Mouse (Mus musculus): ENCODE results near the gene 9130213A22Rik. TPM values are rescaled to one million over a fixed set of nuclear protein-coding genes. Genes with fewer than 3 reads are reported as not detected.
A peak's percentile ranks its signal among the peaks of the same experiment; 100 is the strongest.

9130213A22Rik gene
- polyA plus RNA-seq, 2 experiments = 0.41 to 1.1 TPM

GRCm38 (mm10) chr11:69088103-69088855 is 34.1 kb downstream of the 9130213A22Rik start, which contains the start of gene Vamp2:
Gene Vamp2 (plus strand): TSS chr11:69088490.
- DNase-seq (ENCODE audit: low spot score) (peak; percentile 86), ATAC-seq (ENCODE audit: low FRiP score, low read depth) (peak; percentile 90)
- H3K36me3 ChIP-seq (ENCODE audit: control insufficient read depth, insufficient read depth, low read length) = peaks cover 35% of the 10 kb centered on the region
- peaks cover 19% of the 10 kb centered on the region for H3K4me1 ChIP-seq (ENCODE audit: control insufficient read depth, insufficient read depth, low read length)
- H3K9ac ChIP-seq (ENCODE audit: low read depth, low read length, severe bottlenecking) = peak within 1 kb of the TSS; percentile 99
- TF ChIP-seq POLR2A (IDR thresholded peaks at IDR 0.05; ENCODE audit: borderline replicate concordance, extremely low read depth, insufficient read depth, insufficient read length) = 0 out of 2 replicates have a peak, but pooled peaks have one; percentile 8
- H3K27ac ChIP-seq (replicated peaks; ENCODE audit: low read depth, low read length) = peak within 1 kb of the TSS; percentile 87
- peak within 1 kb of the TSS; percentile 99 for H3K4me3 ChIP-seq (replicated peaks; ENCODE audit: low read length)
- 1% methylated on average over 41 of the region's 67 CpGs for WGBS
- no peaks in the 10 kb centered on the region for H3K27me3 ChIP-seq (ENCODE audit: control insufficient read depth, insufficient read depth, low read length)
- no peaks in the 10 kb centered on the region for H3K9me3 ChIP-seq (ENCODE audit: control insufficient read depth, low read length)
- H3K4me2 ChIP-seq (replicated peaks; ENCODE audit: low read depth, low read length, severe bottlenecking) = peak within 1 kb of the TSS; percentile 90

GRCm38 (mm10) chr11:69087597-69087996 is 34.8 kb downstream of the 9130213A22Rik start:
- no peak for DNase-seq (ENCODE audit: low spot score)
- Histone ChIP-seq H3K27ac (replicated peaks; ENCODE audit: low read depth, low read length) (no peak overlapping the region; the same call in 1 of the 2 replicates), H3K9me3 (ENCODE audit: control insufficient read depth, low read length) (no peaks in the 10 kb centered on the region), H3K36me3 (ENCODE audit: control insufficient read depth, insufficient read depth, low read length) (peaks cover 32% of the 10 kb centered on the region), H3K27me3 (ENCODE audit: control insufficient read depth, insufficient read depth, low read length) (no peaks in the 10 kb centered on the region), H3K4me3 (replicated peaks; ENCODE audit: low read length) (no peak overlapping the region), H3K4me1 (ENCODE audit: control insufficient read depth, insufficient read depth, low read length) (peaks cover 19% of the 10 kb centered on the region), H3K4me2 (replicated peaks; ENCODE audit: low read depth, low read length, severe bottlenecking) (peak overlapping the region; percentile 90), H3K9ac (ENCODE audit: low read depth, low read length, severe bottlenecking) (peak overlapping the region; percentile 99; the same call in 1 of the 2 replicates)
- WGBS = 56% methylated on average over 2 of the region's 2 CpGs
- no peak for ATAC-seq (ENCODE audit: low FRiP score, low read depth)
- no peak for TF ChIP-seq POLR2A (IDR thresholded peaks at IDR 0.05; ENCODE audit: borderline replicate concordance, extremely low read depth, insufficient read depth, insufficient read length)

GRCm38 (mm10) chr11:69087082-69087481 is 35.3 kb downstream of the 9130213A22Rik start:
- WGBS = 31% methylated on average over 4 of the region's 4 CpGs
- Histone ChIP-seq H3K4me1 (ENCODE audit: control insufficient read depth, insufficient read depth, low read length) (peaks cover 19% of the 10 kb centered on the region), H3K27ac (replicated peaks; ENCODE audit: low read depth, low read length) (no peak overlapping the region; the same call in 1 of the 2 replicates), H3K9me3 (ENCODE audit: control insufficient read depth, low read length) (no peaks in the 10 kb centered on the region), H3K4me3 (replicated peaks; ENCODE audit: low read length) (no peak overlapping the region), H3K27me3 (ENCODE audit: control insufficient read depth, insufficient read depth, low read length) (no peaks in the 10 kb centered on the region), H3K36me3 (ENCODE audit: control insufficient read depth, insufficient read depth, low read length) (peaks cover 26% of the 10 kb centered on the region), H3K4me2 (replicated peaks; ENCODE audit: low read depth, low read length, severe bottlenecking) (no peak overlapping the region), H3K9ac (ENCODE audit: low read depth, low read length, severe bottlenecking) (no peak overlapping the region)
- ATAC-seq (ENCODE audit: low FRiP score, low read depth) = no peak
- TF ChIP-seq POLR2A (IDR thresholded peaks at IDR 0.05; ENCODE audit: borderline replicate concordance, extremely low read depth, insufficient read depth, insufficient read length) = no peak
- no peak for DNase-seq (ENCODE audit: low spot score)

- Histone ChIP-seq H3K4me1 (ENCODE audit: control insufficient read depth, insufficient read depth, low read length) (peaks cover 19% of the 10 kb centered on the region), H3K27me3 (ENCODE audit: control insufficient read depth, insufficient read depth, low read length) (no peaks in the 10 kb centered on the region), H3K9ac (ENCODE audit: low read depth, low read length, severe bottlenecking) (no peak overlapping the region), H3K36me3 (ENCODE audit: control insufficient read depth, insufficient read depth, low read length) (peaks cover 20% of the 10 kb centered on the region), H3K4me3 (replicated peaks; ENCODE audit: low read length) (no peak overlapping the region), H3K4me2 (replicated peaks; ENCODE audit: low read depth, low read length, severe bottlenecking) (no peak overlapping the region), H3K27ac (replicated peaks; ENCODE audit: low read depth, low read length) (no peak overlapping the region), H3K9me3 (ENCODE audit: control insufficient read depth, low read length) (no peaks in the 10 kb centered on the region)
- ATAC-seq (ENCODE audit: low FRiP score, low read depth) (no peak), DNase-seq (ENCODE audit: low spot score) (no peak)
- TF ChIP-seq POLR2A (IDR thresholded peaks at IDR 0.05; ENCODE audit: borderline replicate concordance, extremely low read depth, insufficient read depth, insufficient read length) = no peak
- 56% methylated on average over 6 of the region's 6 CpGs for WGBS
Observed at GRCm38 (mm10) chr11:69086390-69086789, 36.0 kb downstream of the 9130213A22Rik start.

GRCm38 (mm10) chr11:69085608-69086007 is 36.8 kb downstream of the 9130213A22Rik start:
- Histone ChIP-seq H3K36me3 (ENCODE audit: control insufficient read depth, insufficient read depth, low read length) (peaks cover 12% of the 10 kb centered on the region), H3K27ac (replicated peaks; ENCODE audit: low read depth, low read length) (no peak overlapping the region), H3K9ac (ENCODE audit: low read depth, low read length, severe bottlenecking) (no peak overlapping the region), H3K27me3 (ENCODE audit: control insufficient read depth, insufficient read depth, low read length) (no peaks in the 10 kb centered on the region), H3K9me3 (ENCODE audit: control insufficient read depth, low read length) (no peaks in the 10 kb centered on the region), H3K4me1 (ENCODE audit: control insufficient read depth, insufficient read depth, low read length) (peaks cover 18% of the 10 kb centered on the region), H3K4me3 (replicated peaks; ENCODE audit: low read length) (no peak overlapping the region), H3K4me2 (replicated peaks; ENCODE audit: low read depth, low read length, severe bottlenecking) (no peak overlapping the region)
- no peak for ATAC-seq (ENCODE audit: low FRiP score, low read depth)
- 53% methylated on average over 6 of the region's 6 CpGs for WGBS
- no peak for TF ChIP-seq POLR2A (IDR thresholded peaks at IDR 0.05; ENCODE audit: borderline replicate concordance, extremely low read depth, insufficient read depth, insufficient read length)
- no peak for DNase-seq (ENCODE audit: low spot score)
